Mouse (Mus musculus): ENCODE data around the gene Olfr401. TPM values are rescaled to one million over a fixed set of nuclear protein-coding genes. Genes with fewer than 3 reads are reported as not detected.
"Not testable (repeated sequence)": the region's sequence is repeated elsewhere in the genome, so short reads cannot be mapped to it uniquely, and the experiment has no call there.

The Olfr401 gene
- not detected in 2 replicates for polyA plus RNA-seq (2015; fragmentation: Nextera tagmentation; extraction: Ambion mirVana)

- Histone ChIP-seq H3K4me1 (ENCODE audit: insufficient read depth, low read depth, low read length) (no peaks in the 10 kb centered on the region), H3K4me2 (replicated peaks; ENCODE audit: low read depth, low read length) (no peak within 1 kb of the TSS), H3K27me3 (replicated peaks; ENCODE audit: insufficient read depth, low read length) (no peaks in the 10 kb centered on the region), H3K27ac (ENCODE audit: low read length) (no peak within 1 kb of the TSS), H3K36me3 (ENCODE audit: insufficient read depth, low read length) (no peaks in the 10 kb centered on the region), H3K9me3 (ENCODE audit: low read length) (no peaks in the 10 kb centered on the region), H3K9ac (replicated peaks; ENCODE audit: low read depth) (no peak within 1 kb of the TSS), H3K4me3 (ENCODE audit: low read depth, low read length) (no peak within 1 kb of the TSS)
- DNase-seq (ENCODE audit: low spot score): no peak
- ATAC-seq: no peak
- TF ChIP-seq CTCF (IDR thresholded peaks at IDR 0.05) (no peak), EP300 (IDR thresholded peaks at IDR 0.05) (no peak)
Observed at GRCm38 (mm10) chr11:74113412-74113811, at the start of gene Olfr401. Gene Olfr401 (plus strand): TSS chr11:74113712.

GRCm38 (mm10) chr11:74069655-74070054, 43.9 kb upstream of the Olfr401 start, which contains the start of gene Zfp616:
Gene Zfp616 (plus strand): TSS chr11:74069955.
- no peak within 1 kb of the TSS for H3K4me3 ChIP-seq (ENCODE audit: low read depth, low read length)
- H3K4me2 ChIP-seq (replicated peaks; ENCODE audit: low read depth, low read length): no peak within 1 kb of the TSS
- H3K9me3 ChIP-seq (ENCODE audit: low read length): no peaks in the 10 kb centered on the region
- H3K27ac ChIP-seq (ENCODE audit: low read length): no peak within 1 kb of the TSS
- WGBS: 93% methylated on average over 1 of the region's 1 CpGs
- no peak for TF ChIP-seq EP300 (IDR thresholded peaks at IDR 0.05)
- no peak for TF ChIP-seq CTCF (IDR thresholded peaks at IDR 0.05)
- H3K36me3 ChIP-seq (ENCODE audit: insufficient read depth, low read length): no peaks in the 10 kb centered on the region
- DNase-seq (ENCODE audit: low spot score) (no peak), ATAC-seq (no peak)
- H3K9ac ChIP-seq (replicated peaks; ENCODE audit: low read depth): no peak within 1 kb of the TSS
- no peaks in the 10 kb centered on the region for H3K27me3 ChIP-seq (replicated peaks; ENCODE audit: insufficient read depth, low read length)
- H3K4me1 ChIP-seq (ENCODE audit: insufficient read depth, low read depth, low read length): no peaks in the 10 kb centered on the region

GRCm38 (mm10) chr11:74100724-74101123, 12.8 kb upstream of the Olfr401 start:
- no peak overlapping the region for H3K9ac ChIP-seq (replicated peaks; ENCODE audit: low read depth)
- no peak for DNase-seq (ENCODE audit: low spot score)
- no peaks in the 10 kb centered on the region for H3K27me3 ChIP-seq (replicated peaks; ENCODE audit: insufficient read depth, low read length)
- no peak overlapping the region for H3K27ac ChIP-seq (ENCODE audit: low read length)
- 57% methylated on average over 2 of the region's 2 CpGs for WGBS
- no peaks in the 10 kb centered on the region for H3K4me1 ChIP-seq (ENCODE audit: insufficient read depth, low read depth, low read length)
- H3K4me2 ChIP-seq (replicated peaks; ENCODE audit: low read depth, low read length): no peak overlapping the region
- H3K9me3 ChIP-seq (ENCODE audit: low read length): no peaks in the 10 kb centered on the region
- H3K36me3 ChIP-seq (ENCODE audit: insufficient read depth, low read length): no peaks in the 10 kb centered on the region
- TF ChIP-seq CTCF (IDR thresholded peaks at IDR 0.05) (no peak), EP300 (IDR thresholded peaks at IDR 0.05) (no peak)
- ATAC-seq: no peak
- H3K4me3 ChIP-seq (ENCODE audit: low read depth, low read length): no peak overlapping the region

- Histone ChIP-seq H3K4me2 (replicated peaks; ENCODE audit: low read depth, low read length) (no peak overlapping the region), H3K9ac (replicated peaks; ENCODE audit: low read depth) (no peak overlapping the region), H3K9me3 (ENCODE audit: low read length) (no peaks in the 10 kb centered on the region), H3K27ac (ENCODE audit: low read length) (no peak overlapping the region), H3K4me3 (ENCODE audit: low read depth, low read length) (no peak overlapping the region), H3K36me3 (ENCODE audit: insufficient read depth, low read length) (no peaks in the 10 kb centered on the region), H3K27me3 (replicated peaks; ENCODE audit: insufficient read depth, low read length) (no peaks in the 10 kb centered on the region), H3K4me1 (ENCODE audit: insufficient read depth, low read depth, low read length) (no peaks in the 10 kb centered on the region)
- no peak for ATAC-seq
- WGBS: 52% methylated on average over 2 of the region's 2 CpGs
- TF ChIP-seq EP300 (IDR thresholded peaks at IDR 0.05) (no peak), CTCF (IDR thresholded peaks at IDR 0.05) (no peak)
- DNase-seq (ENCODE audit: low spot score): no peak
Observed at GRCm38 (mm10) chr11:74101507-74101906, 12.0 kb upstream of the Olfr401 start.

GRCm38 (mm10) chr11:74105066-74105465, 8.4 kb upstream of the Olfr401 start:
- no peaks in the 10 kb centered on the region for H3K27me3 ChIP-seq (replicated peaks; ENCODE audit: insufficient read depth, low read length)
- no peak overlapping the region for H3K4me3 ChIP-seq (ENCODE audit: low read depth, low read length)
- no peak overlapping the region for H3K27ac ChIP-seq (ENCODE audit: low read length)
- no peak overlapping the region for H3K4me2 ChIP-seq (replicated peaks; ENCODE audit: low read depth, low read length)
- TF ChIP-seq EP300 (IDR thresholded peaks at IDR 0.05): no peak
- TF ChIP-seq CTCF (IDR thresholded peaks at IDR 0.05): no peak
- H3K9ac ChIP-seq (replicated peaks; ENCODE audit: low read depth): no peak overlapping the region
- H3K9me3 ChIP-seq (ENCODE audit: low read length): no peaks in the 10 kb centered on the region
- H3K36me3 ChIP-seq (ENCODE audit: insufficient read depth, low read length): no peaks in the 10 kb centered on the region
- DNase-seq (ENCODE audit: low spot score) (no peak), ATAC-seq (no peak)
- no peaks in the 10 kb centered on the region for H3K4me1 ChIP-seq (ENCODE audit: insufficient read depth, low read depth, low read length)
- 31% methylated on average over 5 of the region's 5 CpGs for WGBS

- 9% methylated on average over 1 of the region's 1 CpGs for WGBS
- not testable (repeated sequence) for H3K4me2 ChIP-seq (replicated peaks; ENCODE audit: low read depth, low read length); H3K9ac ChIP-seq (replicated peaks; ENCODE audit: low read depth); H3K27me3 ChIP-seq (replicated peaks; ENCODE audit: insufficient read depth, low read length); H3K27ac ChIP-seq (ENCODE audit: low read length); DNase-seq (ENCODE audit: low spot score); H3K4me3 ChIP-seq (ENCODE audit: low read depth, low read length); H3K9me3 ChIP-seq (ENCODE audit: low read length); H3K4me1 ChIP-seq (ENCODE audit: insufficient read depth, low read depth, low read length); ATAC-seq; H3K36me3 ChIP-seq (ENCODE audit: insufficient read depth, low read length)
Observed at GRCm38 (mm10) chr11:74140001-74140400, 26.5 kb downstream of the Olfr401 start.

- no peak overlapping the region for H3K27ac ChIP-seq (ENCODE audit: low read length)
- ATAC-seq (no peak), DNase-seq (ENCODE audit: low spot score) (no peak)
- H3K36me3 ChIP-seq (ENCODE audit: insufficient read depth, low read length): no peaks in the 10 kb centered on the region
- no peaks in the 10 kb centered on the region for H3K9me3 ChIP-seq (ENCODE audit: low read length)
- H3K4me1 ChIP-seq (ENCODE audit: insufficient read depth, low read depth, low read length): no peaks in the 10 kb centered on the region
- no peak overlapping the region for H3K4me2 ChIP-seq (replicated peaks; ENCODE audit: low read depth, low read length)
- H3K4me3 ChIP-seq (ENCODE audit: low read depth, low read length): no peak overlapping the region
- H3K27me3 ChIP-seq (replicated peaks; ENCODE audit: insufficient read depth, low read length): no peaks in the 10 kb centered on the region
- no peak overlapping the region for H3K9ac ChIP-seq (replicated peaks; ENCODE audit: low read depth)
- no peak for TF ChIP-seq EP300 (IDR thresholded peaks at IDR 0.05)
- no peak for TF ChIP-seq CTCF (IDR thresholded peaks at IDR 0.05)
Observed at GRCm38 (mm10) chr11:74145866-74146265, 32.4 kb downstream of the Olfr401 start.

Measured in lung, postnatal 0 days (tissue).